Mouse (Mus musculus): Measurements from ENCODE around the gene Aff3. TPM values are rescaled to one million over a fixed set of nuclear protein-coding genes. Genes with fewer than 3 reads are reported as not detected.

Aff3 gene
- polyA plus RNA-seq, 1 experiment from 2014 or later, result 12.7 TPM

DNA sequence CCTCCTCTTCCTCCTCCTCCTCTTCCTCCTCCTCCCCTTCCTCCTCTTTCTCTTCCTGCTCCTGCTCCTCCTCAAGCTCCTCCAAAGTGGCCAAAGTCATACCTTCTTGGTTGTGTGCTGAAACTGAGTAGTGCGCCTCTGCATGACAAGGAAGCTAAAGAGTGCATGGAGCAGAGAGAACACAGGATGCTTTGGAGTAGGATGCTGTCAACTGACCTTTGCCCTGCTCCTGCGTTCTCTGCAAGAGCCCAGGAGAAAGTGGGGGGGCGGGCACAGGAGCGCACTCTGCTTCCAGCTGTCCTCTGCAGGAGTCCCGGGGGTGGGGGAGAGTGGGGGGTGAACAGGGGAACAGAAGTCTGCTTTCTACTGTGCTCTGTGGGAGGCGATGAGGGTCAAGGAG lies 167.2 kb downstream of the Aff3 start:
- H3K27me3 ChIP-seq, result no peaks in the 10 kb centered on the region
- WGBS, result 29% methylated on average over 6 of the region's 6 CpGs
- no peaks in the 10 kb centered on the region for H3K36me3 ChIP-seq
- no peak overlapping the region for H3K9ac ChIP-seq (replicated peaks)
- no peak for ATAC-seq
- no peaks in the 10 kb centered on the region for H3K9me3 ChIP-seq
- no peak overlapping the region for H3K27ac ChIP-seq
- H3K4me1 ChIP-seq (replicated peaks), result peaks cover 27% of the 10 kb centered on the region
- H3K4me2 ChIP-seq (replicated peaks), result no peak overlapping the region
- no peak overlapping the region for H3K4me3 ChIP-seq (replicated peaks)

DNA sequence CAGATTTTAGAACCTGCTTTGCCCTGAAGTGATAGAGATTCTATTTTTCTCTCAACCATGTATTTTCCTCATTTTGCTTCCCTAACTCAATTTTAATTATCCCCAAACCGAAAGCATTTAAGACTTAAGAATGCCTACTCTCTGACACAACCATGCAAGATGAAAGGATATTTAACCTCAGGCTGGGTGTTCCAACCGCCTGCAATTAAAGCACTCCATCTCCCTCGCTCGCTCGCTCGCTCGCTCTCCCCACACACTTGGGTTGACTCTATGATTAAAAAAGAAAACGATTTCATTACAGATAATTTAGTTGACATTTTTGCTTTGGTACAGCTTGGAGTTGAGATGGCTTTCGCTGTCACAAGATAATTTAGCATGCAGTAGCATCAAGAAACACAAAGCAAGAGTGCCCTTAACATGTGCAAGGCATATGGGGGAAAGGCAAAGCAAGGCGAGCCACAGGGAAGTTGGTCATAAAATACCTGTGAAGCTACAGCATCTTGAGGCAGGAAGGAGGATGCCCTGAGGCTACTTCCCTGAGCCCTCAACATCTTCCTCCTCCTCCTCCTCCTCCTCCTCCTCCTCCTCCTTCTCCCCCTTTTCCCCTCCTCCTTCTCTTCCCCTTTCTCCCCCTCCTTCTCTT lies 167.7 kb downstream of the Aff3 start:
- H3K4me3 ChIP-seq (replicated peaks), result no peak overlapping the region
- ATAC-seq, result 0 out of 2 replicates have a peak, but pooled peaks have one; percentile 45
- no peaks in the 10 kb centered on the region for H3K27me3 ChIP-seq
- WGBS, result 74% methylated on average over 10 of the region's 10 CpGs
- no peaks in the 10 kb centered on the region for H3K9me3 ChIP-seq
- H3K4me1 ChIP-seq (replicated peaks), result peaks cover 21% of the 10 kb centered on the region
- peak overlapping the region; percentile 14; the same call in 1 of the 2 replicates for H3K27ac ChIP-seq
- no peak overlapping the region for H3K9ac ChIP-seq (replicated peaks)
- H3K36me3 ChIP-seq, result no peaks in the 10 kb centered on the region
- H3K4me2 ChIP-seq (replicated peaks), result no peak overlapping the region

DNA sequence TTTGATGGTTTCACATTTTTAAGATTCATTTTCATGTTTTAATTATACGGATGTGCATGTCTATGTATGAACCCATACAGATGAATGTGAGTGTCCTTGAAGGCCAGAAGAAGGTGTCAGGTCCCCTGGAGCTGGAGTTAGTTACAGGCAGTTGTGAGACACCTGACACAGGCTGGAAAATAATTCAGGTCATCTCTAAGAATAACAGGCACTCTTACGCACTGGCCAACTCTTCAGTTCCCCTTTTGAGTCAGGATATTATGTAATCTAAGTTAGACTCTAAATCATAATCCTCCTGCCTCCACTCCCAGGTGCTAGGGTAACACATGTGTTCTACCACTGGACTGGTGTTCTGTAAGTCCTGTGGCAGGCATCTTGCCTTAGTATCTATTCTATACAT lies 169.5 kb downstream of the Aff3 start:
- H3K27ac ChIP-seq, result no peak overlapping the region
- no peaks in the 10 kb centered on the region for H3K27me3 ChIP-seq
- H3K4me3 ChIP-seq (replicated peaks), result no peak overlapping the region
- no peaks in the 10 kb centered on the region for H3K9me3 ChIP-seq
- no peak overlapping the region for H3K9ac ChIP-seq (replicated peaks)
- no peaks in the 10 kb centered on the region for H3K36me3 ChIP-seq
- ATAC-seq, result no peak
- WGBS, result 90% methylated on average over 2 of the region's 2 CpGs
- H3K4me2 ChIP-seq (replicated peaks), result no peak overlapping the region
- peaks cover 19% of the 10 kb centered on the region for H3K4me1 ChIP-seq (replicated peaks)

DNA sequence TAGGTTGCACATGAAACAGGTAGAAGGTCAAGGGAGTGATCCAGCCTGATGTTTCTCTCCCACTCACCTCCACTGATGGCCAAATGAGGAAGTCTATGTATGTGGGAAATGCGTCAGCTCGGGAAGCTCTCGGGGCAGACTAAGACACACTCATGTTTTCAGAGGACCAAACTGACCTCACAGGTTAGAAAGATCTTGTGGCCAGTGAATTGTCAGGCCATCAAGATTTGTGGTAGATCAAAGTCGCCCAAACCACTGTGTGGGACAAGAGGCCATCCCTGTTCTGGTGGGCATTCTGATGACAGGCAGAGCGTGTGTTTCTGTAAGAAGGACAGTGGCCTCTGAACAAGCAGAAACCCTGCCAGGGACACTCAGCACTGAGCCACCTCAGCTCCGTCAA lies 175.0 kb downstream of the Aff3 start:
- no peak overlapping the region for H3K4me2 ChIP-seq (replicated peaks)
- no peaks in the 10 kb centered on the region for H3K27me3 ChIP-seq
- WGBS, result 93% methylated on average over 6 of the region's 6 CpGs
- H3K36me3 ChIP-seq, result no peaks in the 10 kb centered on the region
- no peak overlapping the region for H3K4me3 ChIP-seq (replicated peaks)
- no peak overlapping the region for H3K9ac ChIP-seq (replicated peaks)
- H3K27ac ChIP-seq, result no peak overlapping the region
- H3K4me1 ChIP-seq (replicated peaks), result peaks cover 13% of the 10 kb centered on the region
- no peak for ATAC-seq
- H3K9me3 ChIP-seq, result no peaks in the 10 kb centered on the region

DNA sequence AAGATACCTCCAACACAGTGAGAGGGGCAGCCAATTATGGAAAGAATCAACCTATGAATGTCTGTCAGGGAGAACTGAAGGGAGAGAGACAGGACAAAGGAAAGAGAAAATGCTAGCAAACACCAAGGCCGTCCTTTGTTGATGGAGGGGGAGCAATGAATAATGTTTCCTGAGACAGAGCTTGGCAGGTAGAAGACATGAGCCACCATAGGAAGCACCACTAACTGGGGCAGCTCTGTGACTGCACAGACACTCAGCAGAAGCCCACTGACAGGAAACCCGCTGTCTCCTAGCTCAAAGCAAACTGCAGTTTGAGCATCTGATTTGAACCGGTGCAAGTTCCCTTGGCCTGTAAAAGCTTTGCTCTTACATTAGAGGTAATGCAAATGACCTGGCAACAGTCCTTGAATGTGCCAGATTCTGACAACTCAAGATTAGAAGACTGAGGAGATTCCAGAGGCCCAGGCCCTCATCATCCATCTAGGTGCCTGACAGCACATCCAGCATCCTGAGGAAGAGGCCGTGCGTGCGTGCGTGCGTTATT lies 176.0 kb downstream of the Aff3 start:
- no peak overlapping the region for H3K9ac ChIP-seq (replicated peaks)
- H3K27ac ChIP-seq, result peak overlapping the region; percentile 46; the same call in 1 of the 2 replicates
- peaks cover 13% of the 10 kb centered on the region for H3K4me1 ChIP-seq (replicated peaks)
- no peaks in the 10 kb centered on the region for H3K27me3 ChIP-seq
- 69% methylated on average over 8 of the region's 8 CpGs for WGBS
- no peak for ATAC-seq
- H3K4me3 ChIP-seq (replicated peaks), result no peak overlapping the region
- no peaks in the 10 kb centered on the region for H3K9me3 ChIP-seq
- H3K4me2 ChIP-seq (replicated peaks), result no peak overlapping the region
- H3K36me3 ChIP-seq, result no peaks in the 10 kb centered on the region

DNA sequence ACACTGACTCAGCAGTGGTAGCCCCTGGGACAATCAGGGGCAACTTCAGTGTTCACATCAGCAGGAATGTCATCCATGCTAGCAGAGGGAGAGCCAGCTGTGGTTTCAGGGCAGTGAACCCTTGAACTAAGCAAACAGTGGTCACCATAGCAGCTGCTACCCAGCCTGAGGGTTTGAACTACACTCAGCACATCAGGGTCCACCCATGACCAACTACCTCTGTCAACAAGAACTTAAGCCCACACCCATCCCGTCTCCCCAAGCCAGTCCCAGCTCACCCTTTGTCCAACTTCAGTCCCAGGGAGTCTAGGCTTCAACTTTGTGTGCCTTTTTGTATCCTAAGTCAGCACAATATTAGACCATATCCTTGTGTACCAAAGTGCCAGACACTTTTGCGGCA lies 176.9 kb downstream of the Aff3 start:
- Histone ChIP-seq H3K4me2 (replicated peaks) (no peak overlapping the region), H3K9me3 (no peaks in the 10 kb centered on the region), H3K36me3 (no peaks in the 10 kb centered on the region), H3K27me3 (no peaks in the 10 kb centered on the region), H3K27ac (no peak overlapping the region), H3K9ac (replicated peaks) (no peak overlapping the region), H3K4me1 (replicated peaks) (peaks cover 13% of the 10 kb centered on the region), H3K4me3 (replicated peaks) (no peak overlapping the region)
- 97% methylated on average over 2 of the region's 2 CpGs for WGBS
- ATAC-seq, result no peak

DNA sequence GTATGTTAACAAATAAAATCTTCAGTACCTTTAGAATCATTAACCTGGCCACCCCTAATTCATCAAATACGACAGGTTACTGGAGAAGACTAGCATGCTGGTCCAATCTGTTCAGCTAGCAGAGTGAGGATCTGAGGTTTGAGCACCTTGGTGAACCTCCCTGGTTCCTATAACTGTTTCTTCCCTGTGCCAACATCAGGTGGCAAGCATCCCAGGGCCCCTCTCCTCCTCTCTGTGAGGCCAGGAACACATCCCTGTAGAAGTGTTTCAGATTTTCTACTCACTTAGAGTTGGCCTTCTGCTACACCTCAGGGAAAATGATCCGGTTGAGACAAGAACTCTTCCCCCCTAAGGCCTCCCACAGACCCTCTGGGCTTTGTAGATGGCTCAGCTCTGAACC lies 181.6 kb downstream of the Aff3 start:
- Histone ChIP-seq H3K4me2 (replicated peaks) (no peak overlapping the region), H3K9me3 (no peaks in the 10 kb centered on the region), H3K27me3 (no peaks in the 10 kb centered on the region), H3K4me3 (replicated peaks) (no peak overlapping the region), H3K36me3 (no peaks in the 10 kb centered on the region), H3K4me1 (replicated peaks) (0 out of 2 replicates have a peak, but pooled peaks cover 3% of the 10 kb centered on the region), H3K27ac (no peak overlapping the region), H3K9ac (replicated peaks) (no peak overlapping the region)
- no peak for ATAC-seq
- 88% methylated on average over 2 of the region's 2 CpGs for WGBS

DNA sequence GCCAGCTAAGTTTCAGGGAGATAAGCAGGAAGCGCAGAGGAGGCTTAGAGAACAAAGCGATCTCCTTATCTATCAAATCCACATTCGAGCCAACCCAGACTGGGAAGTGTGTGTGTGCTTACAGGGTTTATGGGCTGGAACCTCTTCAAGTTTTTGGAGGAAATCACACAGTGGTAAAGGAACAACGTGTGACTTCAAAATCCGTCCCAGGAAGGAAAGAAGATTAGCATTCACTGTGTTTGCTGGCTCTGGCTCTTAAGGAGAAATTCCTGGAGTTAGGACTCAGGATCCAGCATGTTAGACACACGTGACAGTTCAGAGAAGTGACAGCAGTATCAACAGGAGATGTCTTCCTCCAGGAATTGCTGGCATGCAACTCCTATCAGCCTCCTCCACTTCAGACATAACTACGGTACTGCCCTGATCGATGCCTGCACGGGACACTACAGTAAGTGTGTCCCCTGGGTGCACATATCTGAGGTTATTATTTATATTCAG lies 186.5 kb downstream of the Aff3 start:
- Histone ChIP-seq H3K4me3 (replicated peaks) (no peak overlapping the region), H3K4me1 (replicated peaks) (0 out of 2 replicates have a peak, but pooled peaks cover 8% of the 10 kb centered on the region), H3K27ac (no peak overlapping the region), H3K4me2 (replicated peaks) (no peak overlapping the region), H3K9ac (replicated peaks) (no peak overlapping the region), H3K9me3 (no peaks in the 10 kb centered on the region), H3K36me3 (no peaks in the 10 kb centered on the region), H3K27me3 (no peaks in the 10 kb centered on the region)
- 68% methylated on average over 9 of the region's 9 CpGs for WGBS
- no peak for ATAC-seq

DNA sequence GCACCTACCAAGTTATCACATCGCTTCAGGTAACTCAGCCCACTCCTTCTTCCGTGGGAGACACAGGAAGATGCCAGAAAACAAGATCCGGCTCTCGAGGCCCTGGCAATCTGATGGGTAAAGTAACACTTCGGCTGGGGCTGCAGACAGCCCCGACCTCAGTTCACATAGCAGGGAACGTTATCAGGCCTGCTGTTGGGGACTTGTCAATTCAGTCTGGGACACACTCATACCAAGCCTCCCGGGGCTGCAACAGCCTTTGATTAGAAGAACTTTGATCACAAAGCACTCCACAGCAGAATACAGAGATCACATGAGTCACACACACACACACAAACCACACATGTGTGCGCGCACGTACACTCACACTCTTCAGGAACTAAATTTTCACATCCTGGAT lies 193.9 kb downstream of the Aff3 start:
- WGBS, result 73% methylated on average over 11 of the region's 11 CpGs
- H3K9ac ChIP-seq (replicated peaks), result no peak overlapping the region
- no peaks in the 10 kb centered on the region for H3K27me3 ChIP-seq
- no peak for ATAC-seq
- H3K4me1 ChIP-seq (replicated peaks), result peaks cover 13% of the 10 kb centered on the region
- H3K9me3 ChIP-seq, result no peaks in the 10 kb centered on the region
- H3K4me3 ChIP-seq (replicated peaks), result no peak overlapping the region
- H3K4me2 ChIP-seq (replicated peaks), result no peak overlapping the region
- 0 out of 2 replicates have a peak overlapping the region, but pooled peaks have one; percentile 16 for H3K27ac ChIP-seq
- H3K36me3 ChIP-seq, result no peaks in the 10 kb centered on the region

DNA sequence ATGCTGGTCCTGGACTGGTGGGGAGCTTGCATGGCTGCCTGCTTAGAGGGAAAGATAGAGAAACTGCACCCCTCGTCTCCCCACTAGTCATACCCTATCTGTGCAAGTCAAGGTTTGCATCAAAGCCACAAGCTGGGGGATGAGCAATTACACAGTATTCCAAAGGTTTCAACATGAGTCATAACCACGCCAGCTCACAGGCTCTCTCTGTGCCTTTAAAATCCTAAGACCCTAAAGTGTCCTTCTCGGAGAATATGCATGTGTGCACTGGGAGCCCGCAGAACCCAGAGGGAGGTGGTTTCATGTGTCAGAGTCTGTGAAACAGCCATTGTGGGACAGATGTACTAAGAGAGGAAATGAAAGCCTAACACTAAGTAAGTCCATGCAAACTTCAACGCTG lies 194.6 kb downstream of the Aff3 start:
- H3K4me1 ChIP-seq (replicated peaks), result peaks cover 13% of the 10 kb centered on the region
- WGBS, result 89% methylated on average over 5 of the region's 5 CpGs
- H3K4me2 ChIP-seq (replicated peaks), result no peak overlapping the region
- H3K4me3 ChIP-seq (replicated peaks), result no peak overlapping the region
- H3K27me3 ChIP-seq, result no peaks in the 10 kb centered on the region
- H3K36me3 ChIP-seq, result no peaks in the 10 kb centered on the region
- ATAC-seq, result no peak
- H3K9ac ChIP-seq (replicated peaks), result no peak overlapping the region
- no peak overlapping the region for H3K27ac ChIP-seq
- no peaks in the 10 kb centered on the region for H3K9me3 ChIP-seq

DNA sequence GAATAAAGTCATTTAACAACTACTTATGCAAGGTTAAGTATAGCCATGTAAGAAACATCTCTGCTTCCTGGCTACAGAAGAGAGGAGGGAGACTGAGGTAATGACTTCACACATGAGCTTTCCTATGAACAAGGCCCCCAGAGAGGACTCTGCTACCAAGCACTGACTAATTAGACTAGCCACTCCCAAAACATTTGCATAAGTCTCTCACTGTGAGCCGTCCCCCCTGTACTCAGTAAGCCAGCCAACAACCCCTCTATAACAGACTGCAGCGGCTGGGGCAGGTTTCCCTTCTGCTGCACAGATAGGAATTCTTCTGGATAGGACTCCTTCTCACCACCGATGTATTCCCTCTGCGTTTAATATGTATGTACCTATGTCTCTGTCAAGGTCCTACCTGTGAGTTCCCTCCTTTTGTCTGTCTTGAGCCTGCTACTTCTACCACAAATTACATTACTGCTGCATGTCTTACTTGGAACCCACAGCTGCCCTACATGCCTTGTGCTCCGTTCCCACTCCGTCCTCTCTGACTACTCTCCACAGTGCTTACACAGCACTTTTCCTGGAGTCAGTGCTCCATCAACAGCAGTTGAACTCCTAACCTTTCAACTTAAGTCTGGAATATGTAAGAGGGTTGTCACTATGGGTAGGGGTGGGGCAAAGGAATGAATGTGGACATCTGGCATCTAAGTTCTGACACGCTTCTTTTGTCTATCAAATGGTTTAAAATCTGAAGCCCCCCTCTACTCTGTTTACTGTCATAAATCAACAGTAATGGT lies 197.3 kb downstream of the Aff3 start:
- H3K36me3 ChIP-seq, result no peaks in the 10 kb centered on the region
- no peaks in the 10 kb centered on the region for H3K27me3 ChIP-seq
- ATAC-seq, result peak; percentile 48; the same call in 1 of the 2 replicates
- H3K9ac ChIP-seq (replicated peaks), result no peak overlapping the region
- no peak overlapping the region for H3K4me2 ChIP-seq (replicated peaks)
- peaks cover 17% of the 10 kb centered on the region for H3K4me1 ChIP-seq (replicated peaks)
- no peak overlapping the region for H3K4me3 ChIP-seq (replicated peaks)
- no peak overlapping the region; the same call in 1 of the 2 replicates for H3K27ac ChIP-seq
- no peaks in the 10 kb centered on the region for H3K9me3 ChIP-seq
- WGBS, result 63% methylated on average over 7 of the region's 7 CpGs

DNA sequence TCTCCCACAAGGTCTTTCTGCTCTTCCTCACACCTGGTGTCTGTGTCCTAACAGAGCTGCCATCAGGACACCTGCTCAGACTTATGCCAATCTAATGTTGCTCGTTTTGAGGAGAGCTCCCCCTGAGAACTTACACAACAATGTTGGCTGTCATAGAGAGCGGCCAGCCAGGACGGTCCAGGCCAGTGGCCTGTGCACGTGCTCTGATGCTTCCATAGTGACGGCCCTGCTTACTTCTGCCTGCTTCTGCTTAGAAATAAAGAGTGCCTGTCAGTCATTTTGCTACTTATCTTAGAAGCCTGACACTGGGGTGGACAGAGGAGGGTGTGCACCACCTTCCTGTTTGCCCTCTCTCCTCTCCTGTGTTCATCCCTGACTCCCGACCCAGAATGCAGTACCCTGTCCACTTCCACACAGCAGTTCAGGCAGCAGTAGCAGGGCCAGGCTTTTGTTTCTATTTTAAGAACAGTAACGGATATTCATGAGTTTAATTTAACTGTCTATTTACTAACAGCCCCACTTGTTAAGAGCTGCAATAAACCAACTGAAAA lies 208.0 kb downstream of the Aff3 start:
- H3K36me3 ChIP-seq, result no peaks in the 10 kb centered on the region
- H3K9me3 ChIP-seq, result no peaks in the 10 kb centered on the region
- ATAC-seq, result 0 out of 2 replicates have a peak, but pooled peaks have one; percentile 40
- H3K4me3 ChIP-seq (replicated peaks), result no peak overlapping the region
- no peak overlapping the region for H3K27ac ChIP-seq
- 65% methylated on average over 7 of the region's 7 CpGs for whole genome bisulfite sequencing
- H3K4me1 ChIP-seq (replicated peaks), result peaks cover 22% of the 10 kb centered on the region
- no peak overlapping the region for H3K4me2 ChIP-seq (replicated peaks)
- H3K27me3 ChIP-seq, result no peaks in the 10 kb centered on the region
- H3K9ac ChIP-seq (replicated peaks), result no peak overlapping the region

All from midbrain, embryonic 13.5 days (tissue).